Mouse (Mus musculus): ENCODE measurements around the gene S100a10. TPM values are rescaled to one million over a fixed set of nuclear protein-coding genes. Genes with fewer than 3 reads are reported as not detected.

The S100a10 gene
- polyA plus RNA-seq, 1 experiment: 104 TPM

DNA sequence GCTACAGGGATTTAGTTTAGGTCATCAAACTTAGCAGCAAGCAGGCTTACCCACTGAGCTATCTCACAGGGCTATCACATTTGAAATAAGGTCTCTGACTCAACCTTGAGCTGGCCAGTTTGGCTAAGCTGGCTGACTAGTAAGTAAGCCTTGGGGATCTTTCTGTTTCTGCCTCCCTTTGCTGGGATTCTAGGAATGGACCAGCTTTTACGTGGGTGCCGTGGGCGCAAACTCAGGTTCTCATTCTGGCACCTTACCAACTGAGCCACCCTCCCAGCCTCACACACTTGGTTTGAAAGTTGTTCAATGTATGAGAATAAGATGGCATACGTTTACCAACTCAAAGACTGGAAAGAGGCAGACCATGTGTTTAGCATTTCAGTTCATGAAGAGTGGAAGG, 8.3 kb downstream of the S100a10 start:
- Histone ChIP-seq H3K4me3 (ENCODE audit: insufficient read depth, low read depth, low read length) (no peak overlapping the region), H3K27me3 (replicated peaks; ENCODE audit: control insufficient read depth, insufficient read depth, low read length) (no peaks in the 10 kb centered on the region), H3K4me1 (ENCODE audit: control insufficient read depth, insufficient read depth, low read length) (peaks cover 5% of the 10 kb centered on the region; the same call in 1 of the 2 replicates), H3K27ac (ENCODE audit: insufficient read depth, low read depth, low read length) (no peak overlapping the region), H3K36me3 (ENCODE audit: control insufficient read depth, insufficient read depth, low read length) (peaks cover 14% of the 10 kb centered on the region)
- TF ChIP-seq CTCF (conservative IDR thresholded peaks at IDR 0.05; ENCODE audit: insufficient read depth, insufficient read length, low read depth, low read length) (no peak), POLR2A (IDR thresholded peaks at IDR 0.05; ENCODE audit: low read depth, low read length) (no peak)
- WGBS: 94% methylated on average over 4 of the region's 4 CpGs
- DNase-seq: no peak

- peaks cover 11% of the 10 kb centered on the region for H3K4me1 ChIP-seq (ENCODE audit: control insufficient read depth, insufficient read depth, low read length)
- H3K27ac ChIP-seq (ENCODE audit: insufficient read depth, low read depth, low read length): no peak overlapping the region
- no peak for TF ChIP-seq CTCF (conservative IDR thresholded peaks at IDR 0.05; ENCODE audit: insufficient read depth, insufficient read length, low read depth, low read length)
- no peak for TF ChIP-seq POLR2A (IDR thresholded peaks at IDR 0.05; ENCODE audit: low read depth, low read length)
- DNase-seq: no peak
- H3K27me3 ChIP-seq (replicated peaks; ENCODE audit: control insufficient read depth, insufficient read depth, low read length): no peaks in the 10 kb centered on the region
- H3K4me3 ChIP-seq (ENCODE audit: insufficient read depth, low read depth, low read length): no peak overlapping the region
- WGBS: 83% methylated on average over 3 of the region's 3 CpGs
- H3K36me3 ChIP-seq (ENCODE audit: control insufficient read depth, insufficient read depth, low read length): peaks cover 4% of the 10 kb centered on the region; the same call in 1 of the 2 replicates
Measured at GRCm38 (mm10) chr3:93566892-93567291, 12.0 kb downstream of the S100a10 start.

DNA sequence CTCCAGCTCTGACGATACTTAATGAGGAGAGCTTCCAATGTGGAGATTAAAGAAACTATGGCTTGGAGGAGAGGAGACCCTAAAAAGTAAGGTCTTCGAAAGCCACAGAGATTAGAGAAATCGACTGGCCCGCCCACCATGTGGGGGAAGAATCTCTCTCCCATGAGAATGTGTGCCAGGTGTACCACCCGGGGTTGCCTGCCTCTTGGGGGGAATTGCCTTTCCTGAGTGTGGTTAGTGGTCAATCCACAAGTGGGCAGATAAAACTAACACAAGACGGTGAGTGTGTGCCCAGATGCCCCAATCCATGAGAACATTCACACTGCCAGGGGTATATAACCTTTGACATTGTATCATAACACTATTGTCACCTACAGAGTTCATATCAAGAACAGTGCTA, 12.8 kb downstream of the S100a10 start:
- H3K4me3 ChIP-seq (ENCODE audit: insufficient read depth, low read depth, low read length): no peak overlapping the region
- 88% methylated on average over 6 of the region's 6 CpGs for WGBS
- 0 out of 2 replicates have a peak overlapping the region, but pooled peaks have one; percentile 99 for H3K27ac ChIP-seq (ENCODE audit: insufficient read depth, low read depth, low read length)
- no peak for DNase-seq
- peaks cover 3% of the 10 kb centered on the region; the same call in 1 of the 2 replicates for H3K36me3 ChIP-seq (ENCODE audit: control insufficient read depth, insufficient read depth, low read length)
- H3K4me1 ChIP-seq (ENCODE audit: control insufficient read depth, insufficient read depth, low read length): peaks cover 11% of the 10 kb centered on the region
- H3K27me3 ChIP-seq (replicated peaks; ENCODE audit: control insufficient read depth, insufficient read depth, low read length): no peaks in the 10 kb centered on the region
- TF ChIP-seq CTCF (conservative IDR thresholded peaks at IDR 0.05; ENCODE audit: insufficient read depth, insufficient read length, low read depth, low read length): no peak

- TF ChIP-seq CTCF (conservative IDR thresholded peaks at IDR 0.05; ENCODE audit: insufficient read depth, insufficient read length, low read depth, low read length): no peak
- Histone ChIP-seq H3K27me3 (replicated peaks; ENCODE audit: control insufficient read depth, insufficient read depth, low read length) (no peaks in the 10 kb centered on the region), H3K36me3 (ENCODE audit: control insufficient read depth, insufficient read depth, low read length) (peaks cover 3% of the 10 kb centered on the region; the same call in 1 of the 2 replicates), H3K4me3 (ENCODE audit: insufficient read depth, low read depth, low read length) (no peak overlapping the region), H3K27ac (ENCODE audit: insufficient read depth, low read depth, low read length) (peak overlapping the region; percentile 99), H3K4me1 (ENCODE audit: control insufficient read depth, insufficient read depth, low read length) (peaks cover 11% of the 10 kb centered on the region)
- 24% methylated on average over 7 of the region's 7 CpGs for WGBS
- DNase-seq: peak; percentile 95
Measured at GRCm38 (mm10) chr3:93568428-93569040, 13.7 kb downstream of the S100a10 start.

- Histone ChIP-seq H3K27ac (ENCODE audit: insufficient read depth, low read depth, low read length) (peak overlapping the region; percentile 99), H3K4me1 (ENCODE audit: control insufficient read depth, insufficient read depth, low read length) (peaks cover 11% of the 10 kb centered on the region), H3K27me3 (replicated peaks; ENCODE audit: control insufficient read depth, insufficient read depth, low read length) (no peaks in the 10 kb centered on the region), H3K36me3 (ENCODE audit: control insufficient read depth, insufficient read depth, low read length) (peaks cover 3% of the 10 kb centered on the region; the same call in 1 of the 2 replicates), H3K4me3 (ENCODE audit: insufficient read depth, low read depth, low read length) (no peak overlapping the region)
- TF ChIP-seq POLR2A (IDR thresholded peaks at IDR 0.05; ENCODE audit: low read depth, low read length) (no peak), CTCF (conservative IDR thresholded peaks at IDR 0.05; ENCODE audit: insufficient read depth, insufficient read length, low read depth, low read length) (no peak)
- WGBS: 14% methylated on average over 2 of the region's 2 CpGs
- no peak for DNase-seq
Measured at GRCm38 (mm10) chr3:93569046-93569445, 14.2 kb downstream of the S100a10 start.

GRCm38 (mm10) chr3:93572058-93572791, 17.3 kb downstream of the S100a10 start:
- Histone ChIP-seq H3K27me3 (replicated peaks; ENCODE audit: control insufficient read depth, insufficient read depth, low read length) (no peaks in the 10 kb centered on the region), H3K27ac (ENCODE audit: insufficient read depth, low read depth, low read length) (no peak overlapping the region), H3K36me3 (ENCODE audit: control insufficient read depth, insufficient read depth, low read length) (no peaks in the 10 kb centered on the region), H3K4me1 (ENCODE audit: control insufficient read depth, insufficient read depth, low read length) (peaks cover 11% of the 10 kb centered on the region), H3K4me3 (ENCODE audit: insufficient read depth, low read depth, low read length) (no peak overlapping the region)
- DNase-seq: peak; percentile 24
- no peak for TF ChIP-seq CTCF (conservative IDR thresholded peaks at IDR 0.05; ENCODE audit: insufficient read depth, insufficient read length, low read depth, low read length)
- TF ChIP-seq POLR2A (IDR thresholded peaks at IDR 0.05; ENCODE audit: low read depth, low read length): no peak
- WGBS: 72% methylated on average over 5 of the region's 5 CpGs

DNA sequence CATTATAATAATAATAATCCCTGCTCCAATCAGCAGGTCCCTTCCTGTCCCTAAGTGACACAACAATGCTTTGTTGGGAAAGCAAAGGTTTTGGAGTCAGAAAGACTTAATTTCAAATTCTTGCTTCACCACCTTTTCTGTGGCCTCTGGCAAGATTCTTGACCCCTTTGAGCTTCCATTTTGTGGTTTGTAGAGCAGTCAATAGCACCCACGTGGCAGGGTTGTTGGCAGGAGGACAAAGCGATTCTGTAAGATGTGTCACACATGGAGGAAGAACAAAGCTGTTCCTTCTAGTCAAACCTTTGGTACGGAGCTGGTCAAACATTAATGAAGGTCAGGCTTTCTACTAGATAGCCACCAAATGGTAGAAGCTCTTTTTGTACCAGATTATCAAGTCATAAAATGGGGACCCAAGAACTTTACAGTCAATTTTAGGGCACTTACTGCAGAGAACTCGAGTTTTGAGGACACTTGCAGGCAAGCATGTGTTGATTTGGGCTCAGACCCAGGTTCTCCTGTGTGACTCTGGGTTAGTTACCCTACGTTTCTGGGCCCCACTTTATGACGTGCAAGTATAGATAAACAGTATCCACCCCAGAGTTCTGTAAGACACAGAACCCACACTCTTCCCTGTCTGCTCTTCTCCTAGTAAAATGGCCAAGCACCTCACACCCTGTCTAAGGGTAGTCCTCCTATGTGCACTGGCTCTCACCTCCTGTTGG, 24.6 kb downstream of the S100a10 start:
- no peak for TF ChIP-seq POLR2A (IDR thresholded peaks at IDR 0.05; ENCODE audit: low read depth, low read length)
- Histone ChIP-seq H3K27me3 (replicated peaks; ENCODE audit: control insufficient read depth, insufficient read depth, low read length) (no peaks in the 10 kb centered on the region), H3K27ac (ENCODE audit: insufficient read depth, low read depth, low read length) (no peak overlapping the region; the same call in 1 of the 2 replicates), H3K36me3 (ENCODE audit: control insufficient read depth, insufficient read depth, low read length) (no peaks in the 10 kb centered on the region), H3K4me3 (ENCODE audit: insufficient read depth, low read depth, low read length) (no peak overlapping the region), H3K4me1 (ENCODE audit: control insufficient read depth, insufficient read depth, low read length) (peaks cover 8% of the 10 kb centered on the region; the same call in 1 of the 2 replicates)
- 39% methylated on average over 6 of the region's 6 CpGs for WGBS
- peak; percentile 93 for DNase-seq
